Mouse (Mus musculus): Measurements from ENCODE around the gene Axin2.

GRCm38 (mm10) chr11:108880546-108880945 lies 39.6 kb upstream of the Axin2 start:
- TF ChIP-seq CTCF (IDR thresholded peaks at IDR 0.05; ENCODE audit: low read depth) = no peak
- no peak for TF ChIP-seq EP300 (IDR thresholded peaks at IDR 0.05; ENCODE audit: low read depth)
